Mouse (Mus musculus) B cell, adult 62 days (primary cell): ENCODE data around the gene Olfr1056. TPM values are rescaled to one million over a fixed set of nuclear protein-coding genes. Genes with fewer than 3 reads are reported as not detected.

Experiments used
- total RNA-seq: library from RNA; stranded (reverse); gene quantifications from 4 replicates; pipeline ENCODE4 v1.2.4, GENCODE M21; 2023

Gene Olfr1056
- total RNA-seq: not detected in 4 replicates

GRCm38 (mm10) chr2:86362369-86362768 is at the start of gene Olfr1056:
Olfr1056 (minus strand) TSS chr2:86362469.

DNA sequence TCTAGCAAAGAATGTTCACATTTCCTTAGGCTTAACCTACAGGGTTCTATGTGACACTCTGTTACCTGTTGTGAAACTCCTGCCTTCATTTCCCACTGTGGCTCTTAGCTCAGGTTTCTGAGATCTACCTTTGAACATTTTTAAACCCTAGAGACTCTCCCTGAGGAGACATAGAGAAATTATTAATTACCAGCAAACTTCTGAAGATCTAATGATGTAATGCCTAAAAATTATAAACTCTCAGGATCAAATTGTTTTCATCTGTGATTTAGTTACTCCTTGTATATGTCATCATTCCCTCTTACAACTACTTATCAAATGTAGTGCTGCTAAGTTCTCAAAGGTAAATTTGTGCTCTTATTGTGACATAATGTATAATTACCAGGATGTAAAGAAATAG is 26.2 kb upstream of the Olfr1056 start, which contains the start of gene Olfr1058:
TSS of gene Olfr1058 (minus strand) at position 101 of the 400 bp plus-strand sequence.

DNA sequence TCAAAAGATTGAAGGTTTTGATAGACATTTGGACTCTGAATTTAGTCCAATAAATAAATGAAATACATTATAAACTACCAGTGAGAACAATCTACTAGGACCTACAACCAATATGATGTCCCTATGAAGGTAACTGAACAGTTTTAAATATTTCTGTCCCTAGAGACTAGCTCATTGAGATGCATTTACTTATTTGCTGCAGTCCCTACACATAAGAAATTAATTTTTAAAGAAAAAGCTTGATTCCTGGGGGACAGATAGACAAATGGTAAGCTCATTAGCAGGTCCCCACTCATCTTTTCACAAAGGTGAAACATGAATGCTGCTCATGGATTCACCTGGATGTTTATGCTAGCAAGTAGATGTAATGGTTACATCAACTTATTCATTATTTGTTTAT is 16.0 kb upstream of the Olfr1056 start, which contains the start of gene Olfr1057:
TSS of gene Olfr1057 (minus strand) at position 101 of the 400 bp plus-strand sequence.

DNA sequence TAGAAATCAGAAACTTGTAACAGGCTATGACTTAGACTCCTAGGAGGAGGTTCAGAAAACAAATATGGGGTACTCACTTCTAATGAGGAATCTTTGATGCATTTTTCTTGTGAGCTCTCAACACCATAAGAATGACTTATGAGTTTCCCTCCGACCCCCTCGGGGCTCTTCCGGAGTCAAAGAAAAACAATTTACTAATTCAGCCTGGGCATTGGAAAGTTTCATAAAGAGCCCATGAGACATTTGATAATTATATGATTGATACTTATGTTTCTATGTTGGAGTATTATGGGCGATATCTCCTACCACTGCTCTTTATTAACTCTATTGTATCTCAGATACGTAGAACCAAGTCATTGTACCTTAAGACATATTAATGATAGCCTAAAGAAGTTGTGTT is 12.1 kb downstream of the Olfr1056 start, which contains the start of gene Olfr1055:
TSS of gene Olfr1055 (minus strand) at position 101 of the 400 bp plus-strand sequence.

GRCm38 (mm10) chr2:86335333-86335732 is 26.9 kb downstream of the Olfr1056 start, which contains the start of gene Olfr1054:
Olfr1054 (minus strand) TSS chr2:86335433.

GRCm38 (mm10) chr2:86315184-86315583 is 47.1 kb downstream of the Olfr1056 start, which contains the start of gene Olfr1053:
Olfr1053 (minus strand) TSS chr2:86315284.

Other genes with a start within 250 kb of the Olfr1056 start
- gene Olfr1039, start 226.5 kb downstream of the Olfr1056 start, total RNA-seq: not detected in 4 replicates
- not detected in 4 replicates for gene Olfr1040, start 215.7 kb downstream of the Olfr1056 start, total RNA-seq
- gene Olfr1042, start 200.6 kb downstream of the Olfr1056 start, total RNA-seq: not detected in 4 replicates
- gene Olfr1043, start 194.9 kb downstream of the Olfr1056 start, total RNA-seq: not detected in 4 replicates
- gene Olfr1044, start 184.6 kb downstream of the Olfr1056 start, total RNA-seq: not detected in 4 replicates
- not detected in 4 replicates for gene Olfr52, start 176.8 kb downstream of the Olfr1056 start, total RNA-seq
- gene Olfr1045, start 159.5 kb downstream of the Olfr1056 start, total RNA-seq: not detected in 4 replicates
- not detected in 4 replicates for gene Olfr1046, start 143.2 kb downstream of the Olfr1056 start, total RNA-seq
- not detected in 4 replicates for gene Olfr1047, start 131.1 kb downstream of the Olfr1056 start, total RNA-seq
- not detected in 4 replicates for gene Olfr1048, start 122.2 kb downstream of the Olfr1056 start, total RNA-seq
- gene Olfr1049, start 104.1 kb downstream of the Olfr1056 start, total RNA-seq: not detected in 4 replicates
- gene Olfr1051, start 83.4 kb downstream of the Olfr1056 start, total RNA-seq: not detected in 4 replicates
- gene Olfr1052, start 70.0 kb downstream of the Olfr1056 start, total RNA-seq: not detected in 4 replicates
- not detected in 4 replicates for gene Olfr1053, start 47.2 kb downstream of the Olfr1056 start, total RNA-seq
- not detected in 4 replicates for gene Olfr1054, start 27.0 kb downstream of the Olfr1056 start, total RNA-seq
- gene Olfr1055, start 12.2 kb downstream of the Olfr1056 start, total RNA-seq: not detected in 4 replicates
- gene Olfr1057, start 15.9 kb upstream of the Olfr1056 start, total RNA-seq: not detected in 4 replicates
- gene Olfr1058, start 26.1 kb upstream of the Olfr1056 start, total RNA-seq: not detected in 4 replicates
- gene Olfr1061, start 51.6 kb upstream of the Olfr1056 start, total RNA-seq: not detected in 4 replicates
- not detected in 4 replicates for gene Olfr1062, start 64.3 kb upstream of the Olfr1056 start, total RNA-seq
- not detected in 4 replicates for gene Olfr1065, start 88.1 kb upstream of the Olfr1056 start, total RNA-seq
- gene Olfr1066, start 93.8 kb upstream of the Olfr1056 start, total RNA-seq: not detected in 4 replicates
- not detected in 4 replicates for gene Olfr228, start 124.9 kb upstream of the Olfr1056 start, total RNA-seq
- not detected in 4 replicates for gene Olfr1076, start 146.0 kb upstream of the Olfr1056 start, total RNA-seq
- not detected in 4 replicates for gene Olfr1079, start 180.0 kb upstream of the Olfr1056 start, total RNA-seq
- gene Olfr1080, start 195.8 kb upstream of the Olfr1056 start, total RNA-seq: not detected in 4 replicates
- not detected in 4 replicates for gene Olfr1082, start 236.5 kb upstream of the Olfr1056 start, total RNA-seq